Mouse (Mus musculus): ENCODE measurements around the gene 2310033P09Rik. TPM values are rescaled to one million over a fixed set of nuclear protein-coding genes. Genes with fewer than 3 reads are reported as not detected.

The 2310033P09Rik gene
- total RNA-seq (2014; rRNA removed) (2.6 and 3.2 TPM in 2 replicates), polyA plus RNA-seq (2012; rRNA removed) (8.5 and 9.2 TPM in 2 replicates)

DNA sequence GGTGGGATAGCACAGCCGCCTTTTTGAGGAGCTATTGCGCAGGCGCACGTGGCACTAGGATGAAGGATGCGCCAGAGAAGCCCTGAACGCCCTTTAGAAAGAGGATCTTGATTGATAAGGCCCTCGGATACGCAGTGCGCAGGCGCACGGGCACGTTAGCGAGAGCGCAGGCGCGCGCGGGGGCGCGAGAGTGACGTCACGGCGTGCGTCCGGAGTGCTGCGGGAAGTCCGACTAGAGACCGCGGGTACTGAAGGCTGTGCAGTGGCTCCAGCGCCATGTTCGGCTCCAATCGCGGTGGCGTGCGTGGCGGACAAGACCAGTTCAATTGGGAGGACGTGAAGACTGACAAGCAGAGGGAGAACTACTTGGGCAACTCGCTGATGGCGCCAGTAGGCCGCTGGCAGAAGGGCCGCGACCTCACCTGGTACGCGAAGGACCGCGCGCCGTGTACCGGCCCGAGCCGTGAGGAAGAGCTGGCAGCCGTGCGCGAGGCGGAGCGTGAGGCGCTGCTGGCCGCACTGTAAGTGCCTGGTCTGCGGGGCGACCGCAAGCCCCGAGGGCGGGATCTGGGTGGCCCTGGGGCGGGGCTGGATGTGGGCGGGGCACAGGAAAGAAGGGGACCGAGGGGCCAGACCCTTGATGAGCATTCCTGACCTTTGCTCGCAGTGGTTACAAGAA lies at the start of gene 2310033P09Rik:
2310033P09Rik (plus strand) TSS at position 169 of the 679 bp plus-strand sequence.
- Histone ChIP-seq H3K27ac (replicated peaks; ENCODE audit: insufficient read depth, low read depth, low read length) (peak within 1 kb of the TSS; percentile 89), H3K9ac (ENCODE audit: low read depth, low read length) (peak within 1 kb of the TSS; percentile 96), H3K36me3 (ENCODE audit: control insufficient read depth, insufficient read depth, low read length) (peaks cover 27% of the 10 kb centered on the region), H3K4me3 (ENCODE audit: insufficient read depth, low read depth, low read length) (peak within 1 kb of the TSS; percentile 89), H3K27me3 (ENCODE audit: control insufficient read depth, insufficient read depth, low read length) (no peaks in the 10 kb centered on the region), H3K79me2 (ENCODE audit: control insufficient read depth, insufficient read depth, low read length) (peaks cover 7% of the 10 kb centered on the region; the same call in 1 of the 2 replicates), H3K4me1 (ENCODE audit: control insufficient read depth, insufficient read depth, low read length) (peaks cover 11% of the 10 kb centered on the region)
- TF ChIP-seq CTCF (IDR thresholded peaks at IDR 0.05; ENCODE audit: low read depth, low read length) (no peak), POLR2A (IDR thresholded peaks at IDR 0.05; ENCODE audit: extremely low read depth, insufficient read depth, low read length) (peak; percentile 90)
- DNase-seq (ENCODE audit: extremely low read depth, low read depth, low spot score), result peak; percentile 85
- WGBS, result under 1% methylated on average over 67 of the region's 67 CpGs

DNA sequence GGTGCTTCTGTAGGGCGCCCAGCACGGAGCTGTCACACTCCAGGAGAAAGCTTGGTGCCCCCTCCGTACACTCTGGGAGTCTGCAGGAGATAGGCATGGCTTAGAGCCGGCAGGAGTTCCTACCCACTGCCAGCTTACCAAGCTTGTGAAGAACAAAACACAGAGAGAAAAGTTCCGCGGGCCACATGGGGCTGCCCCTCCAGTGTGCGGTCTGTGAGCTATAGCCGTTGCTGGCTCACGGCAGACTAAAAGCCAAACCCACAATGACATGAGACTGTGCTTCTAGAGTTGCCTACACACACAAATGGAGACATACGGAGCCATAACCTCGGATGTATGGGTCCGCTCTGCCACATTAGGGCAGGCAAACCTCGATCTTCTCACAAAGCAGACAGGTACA lies 49.0 kb upstream of the 2310033P09Rik start:
- DNase-seq (ENCODE audit: extremely low read depth, low read depth, low spot score), result no peak
- TF ChIP-seq POLR2A (IDR thresholded peaks at IDR 0.05; ENCODE audit: extremely low read depth, insufficient read depth, low read length) (no peak), CTCF (IDR thresholded peaks at IDR 0.05; ENCODE audit: low read depth, low read length) (no peak)
- WGBS, result 96% methylated on average over 13 of the region's 13 CpGs
- Histone ChIP-seq H3K27ac (replicated peaks; ENCODE audit: insufficient read depth, low read depth, low read length) (no peak overlapping the region), H3K4me1 (ENCODE audit: control insufficient read depth, insufficient read depth, low read length) (peaks cover 4% of the 10 kb centered on the region; the same call in 1 of the 2 replicates), H3K27me3 (ENCODE audit: control insufficient read depth, insufficient read depth, low read length) (no peaks in the 10 kb centered on the region), H3K4me3 (ENCODE audit: insufficient read depth, low read depth, low read length) (no peak overlapping the region), H3K9ac (ENCODE audit: low read depth, low read length) (no peak overlapping the region), H3K79me2 (ENCODE audit: control insufficient read depth, insufficient read depth, low read length) (no peaks in the 10 kb centered on the region), H3K36me3 (ENCODE audit: control insufficient read depth, insufficient read depth, low read length) (peaks cover 3% of the 10 kb centered on the region; the same call in 1 of the 2 replicates)

GRCm38 (mm10) chr11:59159558-59159957 lies 48.6 kb upstream of the 2310033P09Rik start:
- DNase-seq (ENCODE audit: extremely low read depth, low read depth, low spot score), result no peak
- TF ChIP-seq POLR2A (IDR thresholded peaks at IDR 0.05; ENCODE audit: extremely low read depth, insufficient read depth, low read length), result no peak
- TF ChIP-seq CTCF (IDR thresholded peaks at IDR 0.05; ENCODE audit: low read depth, low read length), result no peak
- Histone ChIP-seq H3K4me3 (ENCODE audit: insufficient read depth, low read depth, low read length) (no peak overlapping the region), H3K36me3 (ENCODE audit: control insufficient read depth, insufficient read depth, low read length) (peaks cover 3% of the 10 kb centered on the region; the same call in 1 of the 2 replicates), H3K27me3 (ENCODE audit: control insufficient read depth, insufficient read depth, low read length) (no peaks in the 10 kb centered on the region), H3K27ac (replicated peaks; ENCODE audit: insufficient read depth, low read depth, low read length) (no peak overlapping the region), H3K9ac (ENCODE audit: low read depth, low read length) (no peak overlapping the region), H3K79me2 (ENCODE audit: control insufficient read depth, insufficient read depth, low read length) (no peaks in the 10 kb centered on the region), H3K4me1 (ENCODE audit: control insufficient read depth, insufficient read depth, low read length) (peaks cover 4% of the 10 kb centered on the region; the same call in 1 of the 2 replicates)
- WGBS, result 96% methylated on average over 4 of the region's 4 CpGs

- H3K4me1 ChIP-seq (ENCODE audit: control insufficient read depth, insufficient read depth, low read length), result peaks cover 4% of the 10 kb centered on the region; the same call in 1 of the 2 replicates
- no peak overlapping the region for H3K9ac ChIP-seq (ENCODE audit: low read depth, low read length)
- no peak for DNase-seq (ENCODE audit: extremely low read depth, low read depth, low spot score)
- no peaks in the 10 kb centered on the region for H3K27me3 ChIP-seq (ENCODE audit: control insufficient read depth, insufficient read depth, low read length)
- TF ChIP-seq CTCF (IDR thresholded peaks at IDR 0.05; ENCODE audit: low read depth, low read length), result 0 out of 2 replicates have a peak, but pooled peaks have one; percentile 16
- no peak for TF ChIP-seq POLR2A (IDR thresholded peaks at IDR 0.05; ENCODE audit: extremely low read depth, insufficient read depth, low read length)
- H3K36me3 ChIP-seq (ENCODE audit: control insufficient read depth, insufficient read depth, low read length), result peaks cover 3% of the 10 kb centered on the region; the same call in 1 of the 2 replicates
- 83% methylated on average over 5 of the region's 5 CpGs for WGBS
- no peak overlapping the region for H3K27ac ChIP-seq (replicated peaks; ENCODE audit: insufficient read depth, low read depth, low read length)
- H3K4me3 ChIP-seq (ENCODE audit: insufficient read depth, low read depth, low read length), result no peak overlapping the region
- no peaks in the 10 kb centered on the region for H3K79me2 ChIP-seq (ENCODE audit: control insufficient read depth, insufficient read depth, low read length)
These were observed 46.7 kb upstream of the 2310033P09Rik start for GRCm38 (mm10) chr11:59161398-59161797.

DNA sequence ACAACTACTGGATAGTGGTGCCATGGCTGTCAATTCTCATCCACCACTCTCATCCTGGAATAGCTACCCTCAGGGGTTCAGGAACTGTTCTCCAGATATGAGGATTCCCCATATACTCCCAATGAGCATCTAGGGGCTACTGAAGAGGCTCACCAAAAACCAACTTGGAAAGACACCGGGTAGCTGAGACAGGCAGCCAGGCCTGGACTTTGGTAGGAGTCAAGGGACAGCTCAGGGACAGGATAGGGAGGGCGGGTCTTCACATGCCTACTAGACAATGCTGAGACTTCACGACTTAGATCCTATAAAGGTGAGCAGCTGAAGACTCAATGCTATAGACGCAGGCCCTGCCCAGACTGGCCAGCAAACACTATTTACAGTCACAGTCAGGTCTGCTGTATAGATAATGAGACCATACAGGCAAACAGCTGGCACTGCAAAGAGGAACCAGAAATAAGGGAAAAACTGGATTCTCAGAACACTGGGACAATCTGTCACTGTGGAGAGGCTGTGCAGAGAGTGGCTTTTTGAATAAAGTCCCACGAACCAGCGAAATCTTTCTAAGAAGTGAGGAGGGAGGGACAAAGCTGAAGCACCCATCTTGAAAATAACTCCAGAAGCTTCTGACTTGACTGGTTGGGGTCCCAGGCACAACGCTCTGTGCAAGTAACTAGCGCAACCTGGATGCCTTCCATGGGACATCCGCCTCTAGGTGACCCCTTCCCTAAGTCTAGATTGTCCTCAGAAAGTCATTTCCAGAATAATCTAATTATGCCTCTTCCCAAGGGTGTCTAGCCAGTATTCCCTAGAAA lies 45.5 kb upstream of the 2310033P09Rik start:
- no peak for TF ChIP-seq CTCF (IDR thresholded peaks at IDR 0.05; ENCODE audit: low read depth, low read length)
- TF ChIP-seq POLR2A (IDR thresholded peaks at IDR 0.05; ENCODE audit: extremely low read depth, insufficient read depth, low read length), result no peak
- peaks cover 3% of the 10 kb centered on the region; the same call in 1 of the 2 replicates for H3K36me3 ChIP-seq (ENCODE audit: control insufficient read depth, insufficient read depth, low read length)
- H3K27ac ChIP-seq (replicated peaks; ENCODE audit: insufficient read depth, low read depth, low read length), result peak overlapping the region; percentile 46
- H3K4me3 ChIP-seq (ENCODE audit: insufficient read depth, low read depth, low read length), result peak overlapping the region; percentile 42
- DNase-seq (ENCODE audit: extremely low read depth, low read depth, low spot score), result peak; percentile 16
- no peaks in the 10 kb centered on the region for H3K79me2 ChIP-seq (ENCODE audit: control insufficient read depth, insufficient read depth, low read length)
- no peaks in the 10 kb centered on the region for H3K27me3 ChIP-seq (ENCODE audit: control insufficient read depth, insufficient read depth, low read length)
- 36% methylated on average over 9 of the region's 9 CpGs for WGBS
- peaks cover 4% of the 10 kb centered on the region; the same call in 1 of the 2 replicates for H3K4me1 ChIP-seq (ENCODE audit: control insufficient read depth, insufficient read depth, low read length)
- H3K9ac ChIP-seq (ENCODE audit: low read depth, low read length), result peak overlapping the region; percentile 7; the same call in 1 of the 2 replicates

Measured in liver, adult 2 months (tissue).